Mouse (Mus musculus) liver, embryonic 14.5 days (tissue): ENCODE data around the gene Mtg2. TPM values are rescaled to one million over a fixed set of nuclear protein-coding genes. Genes with fewer than 3 reads are reported as not detected.

Source experiments
- ATAC-seq: fragments of 200-750 bp; cut with Nextera tagmentation; 2 replicates; pipeline ENCODE4 v1.8.0; 2017; ENCODE audit warnings: moderate number of reproducible peaks, mild to moderate bottlenecking, moderate library complexity; ENCODE audit not compliant: insufficient read depth
- DNase-seq, 3 experiments: peaks; one replicate each; pipeline ENCODE4 v3.0.0-alpha.2; 2012 to 2013; ENCODE audit warnings: low read depth in 3 of 3, low spot score in 3 of 3
- H3K27ac ChIP-seq: fragments of 300-500 bp; sonication (generic); 2 replicates; pipeline ENCODE4 v1.5.1; 2014; ENCODE audit warnings: moderate library complexity, mild to moderate bottlenecking, control low read depth, inconsistent platforms
- H3K27me3 ChIP-seq: fragments of 300-500 bp; sonication (generic); 2 replicates; pipeline ENCODE4 v1.6.1; 2014; ENCODE audit warnings: mild to moderate bottlenecking, low read length, moderate library complexity; ENCODE audit not compliant: control insufficient read depth, insufficient read depth
- H3K36me3 ChIP-seq: fragments of 300-500 bp; sonication (generic); replicated peaks from 2 replicates; pipeline ENCODE4 v1.6.1; 2014; ENCODE audit warnings: low read depth; ENCODE audit not compliant: control insufficient read depth, insufficient read depth
- H3K4me1 ChIP-seq, 2 experiments: fragments of 200-500 bp in 1 of 2; fragments of 300-500 bp in 1 of 2; sonication (generic) in 1 of 2; replicated peaks; 2 replicates each; pipeline ENCODE4 v1.6.1; 2012 to 2014; ENCODE audit warnings: antibody characterized with exemption in 1 of 2, inconsistent platforms in 1 of 2, low read length in 1 of 2; ENCODE audit not compliant: control insufficient read depth in 2 of 2, insufficient read depth in 2 of 2
- H3K4me2 ChIP-seq: fragments of 300-500 bp; sonication (generic); 2 replicates; pipeline ENCODE4 v1.6.1; 2014; ENCODE audit warnings: low read depth, mild to moderate bottlenecking, control low read depth, moderate library complexity
- H3K4me3 ChIP-seq, 2 experiments: fragments of 200-500 bp in 1 of 2; fragments of 300-500 bp in 1 of 2; sonication (generic) in 1 of 2; 2 replicates each; pipeline ENCODE4 v1.5.1; 2012 to 2014; ENCODE audit warnings: low read depth in 2 of 2, low read length in 2 of 2, mild to moderate bottlenecking in 2 of 2, control low read depth in 1 of 2, inconsistent platforms in 1 of 2, moderate library complexity in 1 of 2; ENCODE audit not compliant: insufficient read depth in 1 of 2
- H3K9ac ChIP-seq: fragments of 300-500 bp; sonication (generic); replicated peaks from 2 replicates; pipeline ENCODE4 v1.6.1; 2014; ENCODE audit warnings: mild to moderate bottlenecking, control low read depth, moderate library complexity
- H3K9me3 ChIP-seq: fragments of 300-500 bp; sonication (generic); 2 replicates; pipeline ENCODE4 v1.6.1; 2016; ENCODE audit warnings: low read length, mixed read lengths; ENCODE audit not compliant: control insufficient read depth
- CTCF ChIP-seq: IDR thresholded peaks from 2 replicates; pipeline ENCODE4 v1.5.1; 2016; ENCODE audit warnings: antibody characterized with exemption, low read depth, control low read depth
- EP300 ChIP-seq: IDR thresholded peaks from 2 replicates; pipeline ENCODE4 v1.6.1; 2016; ENCODE audit warnings: antibody characterized with exemption, low read depth
- WGBS: fragments of 180-500 bp; shearing (Covaris S2); extraction: QIAGEN DNeasy Blood & Tissue Kit; methylation state at CpG from one replicate; pipeline ENCODE4 v1.1.7; 2014; ENCODE audit not compliant: insufficient replicate concordance; 5-methylcytosine and 5-hydroxymethylcytosine counted together
- polyA plus RNA-seq, 2 experiments: library from polyadenylated mRNA; depleted of rRNA in 1 of 2; stranded (reverse) in 1 of 2; unstranded in 1 of 2; fragments of >200 nt; fragmentation: Nextera tagmentation in 1 of 2; extraction: Ambion mirVana in 1 of 2; gene quantifications; 2 replicates each; pipeline versions ENCODE4 v1.2.1 to v1.2.3; 2012 to 2014

Gene Mtg2
- polyA plus RNA-seq, 2 experiments: 8.5 to 10.7 TPM

GRCm38 (mm10) chr2:180051986-180052733 is 18.2 kb upstream of the Mtg2 start:
- no peaks in the 10 kb centered on the region for H3K27me3 ChIP-seq
- no peaks in the 10 kb centered on the region for H3K4me1 ChIP-seq
- H3K27ac ChIP-seq: no peak overlapping the region
- no peak for DNase-seq
- no peak overlapping the region for H3K4me2 ChIP-seq
- H3K9me3 ChIP-seq: no peaks in the 10 kb centered on the region
- no peak for TF ChIP-seq EP300
- peak; percentile 73 for TF ChIP-seq CTCF
- H3K4me3 ChIP-seq: no peak overlapping the region
- H3K9ac ChIP-seq: no peak overlapping the region
- 82% methylated on average over 14 of the region's 14 CpGs for WGBS
- H3K36me3 ChIP-seq: no peaks in the 10 kb centered on the region
- ATAC-seq: no peak

- no peaks in the 10 kb centered on the region for H3K4me1 ChIP-seq
- no peaks in the 10 kb centered on the region for H3K9me3 ChIP-seq
- H3K4me3 ChIP-seq: no peak overlapping the region
- no peak for DNase-seq
- ATAC-seq: no peak
- H3K27ac ChIP-seq: no peak overlapping the region
- 85% methylated on average over 9 of the region's 9 CpGs for WGBS
- H3K27me3 ChIP-seq: no peaks in the 10 kb centered on the region
- no peaks in the 10 kb centered on the region for H3K36me3 ChIP-seq
- no peak overlapping the region for H3K9ac ChIP-seq
- no peak overlapping the region for H3K4me2 ChIP-seq
- TF ChIP-seq EP300 (no peak), CTCF (no peak)
Measured at GRCm38 (mm10) chr2:180053001-180053400, 17.4 kb upstream of the Mtg2 start.

GRCm38 (mm10) chr2:180063338-180064131 is 6.9 kb upstream of the Mtg2 start:
- 76% methylated on average over 11 of the region's 11 CpGs for WGBS
- Histone ChIP-seq H3K9me3 (no peaks in the 10 kb centered on the region), H3K36me3 (no peaks in the 10 kb centered on the region), H3K9ac (no peak overlapping the region), H3K4me3 (no peak overlapping the region), H3K4me1 (no peaks in the 10 kb centered on the region), H3K27me3 (no peaks in the 10 kb centered on the region), H3K27ac (no peak overlapping the region), H3K4me2 (no peak overlapping the region)
- ATAC-seq: no peak
- TF ChIP-seq CTCF (no peak), EP300 (no peak)
- DNase-seq: no peak

- peak; percentile 61 for ATAC-seq
- Histone ChIP-seq H3K9ac (peak overlapping the region; percentile 82), H3K4me1 (peaks cover 3 to 4% of the 10 kb centered on the region in 2 experiments), H3K27ac (no peak overlapping the region), H3K36me3 (no peaks in the 10 kb centered on the region), H3K9me3 (no peaks in the 10 kb centered on the region), H3K27me3 (no peaks in the 10 kb centered on the region), H3K4me3 (peak overlapping the region; percentile 78 to 90), H3K4me2 (peak overlapping the region; percentile 76)
- no peak for DNase-seq
- 28% methylated on average over 20 of the region's 20 CpGs for WGBS
- no peak for TF ChIP-seq EP300
- no peak for TF ChIP-seq CTCF
Measured at GRCm38 (mm10) chr2:180069770-180070480, 463 bp upstream of the Mtg2 start.

GRCm38 (mm10) chr2:180071671-180072070 is 1.3 kb downstream of the Mtg2 start:
- WGBS: 74% methylated on average over 2 of the region's 2 CpGs
- no peak for DNase-seq
- Histone ChIP-seq H3K4me2 (no peak overlapping the region; the same call in 1 of the 2 replicates), H3K9me3 (no peaks in the 10 kb centered on the region), H3K4me1 (peaks cover 3 to 4% of the 10 kb centered on the region in 2 experiments), H3K4me3 (no peak overlapping the region), H3K36me3 (no peaks in the 10 kb centered on the region), H3K27ac (no peak overlapping the region), H3K9ac (no peak overlapping the region; the same call in 1 of the 2 replicates), H3K27me3 (no peaks in the 10 kb centered on the region)
- no peak for ATAC-seq
- TF ChIP-seq EP300: no peak
- TF ChIP-seq CTCF: no peak
